Mouse (Mus musculus): ENCODE measurements around the gene Slc25a23.
A peak's percentile ranks its signal among the peaks of the same experiment; 100 is the strongest.

The Slc25a23 gene

GRCm38 (mm10) chr17:57012245-57012795 is 47.3 kb downstream of the Slc25a23 start:
- DNase-seq (ENCODE audit: low spot score) = no peak

GRCm38 (mm10) chr17:57011236-57012141 is 48.2 kb downstream of the Slc25a23 start, which contains the start of the genes Gtf2f1 and Gm17949:
Gtf2f1 (minus strand) TSS chr17:57011288.
Gm17949 (plus strand) TSS chr17:57011469.
- DNase-seq (ENCODE audit: low spot score) = peak; percentile 82

DNA sequence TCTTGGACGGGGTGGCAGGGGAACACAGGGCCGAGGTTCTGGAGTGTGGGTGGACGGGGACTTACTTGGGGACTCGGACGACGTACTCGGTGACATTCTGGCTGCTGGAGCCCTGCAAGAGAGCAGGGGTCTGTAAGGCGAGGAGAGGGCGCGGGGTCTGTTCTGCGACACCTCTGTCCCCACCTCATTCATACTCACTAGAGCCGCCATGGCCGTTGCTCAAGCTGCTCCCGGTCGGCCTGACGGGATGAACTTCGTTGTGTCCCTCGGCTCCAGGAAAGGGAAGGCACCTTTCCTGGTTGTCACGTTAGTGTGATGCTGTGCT is 48.8 kb downstream of the Slc25a23 start:
- DNase-seq (ENCODE audit: low spot score) = no peak

DNA sequence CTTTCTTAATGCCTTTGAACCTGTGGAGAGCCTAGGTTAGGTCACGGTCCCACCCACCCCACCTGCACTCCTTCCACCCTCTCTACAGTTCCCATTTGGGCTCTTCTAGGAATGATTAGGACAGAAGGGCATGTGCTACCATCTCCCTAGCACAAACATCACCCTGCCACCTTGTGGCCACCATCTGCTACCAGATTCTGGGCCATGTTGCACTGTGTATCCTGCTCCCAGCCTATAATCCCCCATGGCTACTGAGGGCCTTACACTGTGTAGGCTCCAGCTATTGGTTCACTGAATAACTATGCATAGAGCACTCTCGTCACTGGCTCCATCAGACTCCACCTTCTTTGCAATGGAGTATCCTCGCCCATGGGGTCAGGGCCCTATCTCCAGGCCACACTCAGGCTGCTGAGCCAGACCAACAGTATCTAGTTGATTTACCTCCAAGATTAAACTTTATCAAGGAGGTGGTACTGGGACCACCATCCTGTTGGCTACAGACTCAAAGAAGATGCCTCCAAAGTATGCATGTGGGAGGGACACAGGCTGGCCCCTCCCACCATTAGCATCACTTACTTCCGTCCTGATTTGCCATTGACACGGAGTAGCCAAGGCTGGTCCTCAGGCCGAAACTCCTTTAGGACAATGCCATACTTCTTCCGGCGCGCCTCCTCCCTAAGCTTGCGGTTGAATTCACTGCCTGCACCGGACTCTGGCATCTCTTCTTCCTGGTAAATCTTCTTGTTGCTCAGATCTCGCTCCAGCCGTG is 52.3 kb downstream of the Slc25a23 start:
- DNase-seq (ENCODE audit: low spot score) = no peak

DNA sequence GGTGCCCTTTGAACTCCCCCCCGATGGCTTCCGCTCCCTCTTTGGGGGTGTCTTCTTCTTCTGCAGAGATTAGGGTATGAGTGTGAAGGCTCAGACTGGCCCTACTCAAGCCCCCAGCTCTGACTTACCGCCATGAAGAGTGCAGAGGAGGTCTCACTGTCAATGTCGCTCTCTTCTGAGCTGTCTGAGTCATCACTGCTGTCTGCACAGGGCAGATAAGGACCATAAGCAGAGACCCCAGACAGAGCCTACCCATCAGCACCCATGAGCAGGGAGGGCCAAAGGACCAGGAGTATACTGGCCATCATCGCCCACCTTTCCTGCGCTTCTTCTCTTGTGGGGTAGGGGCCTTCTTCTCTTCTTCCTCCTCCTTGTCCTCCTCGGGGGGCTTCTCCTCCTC is 55.7 kb downstream of the Slc25a23 start:
- no peak for DNase-seq (ENCODE audit: low spot score)

DNA sequence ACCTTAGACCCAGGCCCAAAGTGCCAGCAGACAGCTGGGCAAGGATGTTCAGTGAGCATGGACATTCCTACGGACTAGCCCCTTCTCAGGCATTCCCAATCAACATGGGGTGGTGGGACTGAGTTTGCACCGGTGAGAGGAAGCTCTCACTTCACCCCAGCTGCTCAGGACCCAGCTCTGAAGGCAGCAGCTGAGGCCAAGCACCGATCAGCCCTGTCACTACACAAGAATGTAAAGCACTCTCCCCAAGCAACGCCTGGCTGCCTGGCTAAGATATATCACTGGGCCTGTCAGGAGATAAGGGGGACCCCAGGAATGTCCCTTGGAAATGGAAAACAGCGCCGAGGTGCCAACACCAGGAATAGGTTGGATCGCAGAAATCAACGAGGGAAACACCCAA is 58.4 kb downstream of the Slc25a23 start:
- no peak for DNase-seq (ENCODE audit: low spot score)

DNA sequence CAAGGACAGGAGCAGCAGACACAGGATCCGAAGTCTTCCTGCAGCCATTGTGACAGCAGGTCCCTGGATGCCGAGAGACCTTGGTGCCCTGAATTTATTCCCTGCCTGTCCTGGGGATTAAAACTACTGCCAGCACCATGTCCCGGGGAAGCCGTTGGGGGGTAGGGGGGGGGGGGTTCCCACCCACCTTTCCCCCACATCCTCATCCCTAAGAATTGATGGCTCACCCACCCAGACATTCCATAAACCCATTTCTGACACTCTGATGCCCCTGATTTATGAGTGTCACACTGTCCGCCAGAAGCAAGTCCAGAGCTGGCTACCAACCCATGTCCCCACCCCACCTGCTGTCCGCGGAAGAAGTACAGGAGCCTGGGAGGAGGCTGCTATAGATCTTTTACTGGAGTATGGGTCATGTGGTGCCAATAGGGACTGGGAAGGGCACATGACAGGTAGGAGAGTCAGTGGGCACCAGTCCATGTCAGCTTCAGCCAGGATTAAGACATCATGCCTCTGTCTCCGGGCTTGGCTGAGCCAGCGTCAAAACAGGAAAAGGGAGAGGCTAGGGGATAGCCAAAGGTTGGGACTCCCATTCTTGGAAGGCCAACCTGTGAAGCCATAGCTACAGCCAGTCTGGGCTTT is 59.6 kb downstream of the Slc25a23 start, which contains the start of gene Pspn:
Gene Pspn (minus strand): TSS at position 51 of the 642 bp plus-strand sequence.
- DNase-seq (ENCODE audit: low spot score) = no peak

DNA sequence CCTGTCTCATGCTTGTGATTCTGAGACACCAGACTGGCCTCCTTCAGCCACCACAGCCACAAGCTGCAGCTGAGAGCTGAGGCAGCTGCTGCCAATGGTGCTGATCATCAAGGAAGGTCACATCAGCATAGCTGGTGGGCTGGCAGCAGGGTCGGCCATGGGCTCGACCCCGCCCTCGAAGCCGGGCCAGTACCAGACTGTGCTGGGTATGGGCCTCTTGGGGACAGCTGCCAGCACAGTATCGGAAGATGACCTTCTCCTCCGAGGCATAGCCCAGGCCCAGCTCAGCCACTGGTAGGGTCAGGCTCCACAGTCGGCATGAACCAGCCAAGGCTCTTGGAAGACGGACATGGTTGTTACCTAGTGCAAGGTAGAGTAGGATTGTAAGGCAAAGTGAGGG is 60.2 kb downstream of the Slc25a23 start:
- no peak for DNase-seq (ENCODE audit: low spot score)

GRCm38 (mm10) chr17:56997029-56997667 is 62.5 kb downstream of the Slc25a23 start, which contains the start of gene Alkbh7:
Alkbh7 (plus strand) TSS chr17:56997339.
- peak; percentile 85 for DNase-seq (ENCODE audit: low spot score)

DNA sequence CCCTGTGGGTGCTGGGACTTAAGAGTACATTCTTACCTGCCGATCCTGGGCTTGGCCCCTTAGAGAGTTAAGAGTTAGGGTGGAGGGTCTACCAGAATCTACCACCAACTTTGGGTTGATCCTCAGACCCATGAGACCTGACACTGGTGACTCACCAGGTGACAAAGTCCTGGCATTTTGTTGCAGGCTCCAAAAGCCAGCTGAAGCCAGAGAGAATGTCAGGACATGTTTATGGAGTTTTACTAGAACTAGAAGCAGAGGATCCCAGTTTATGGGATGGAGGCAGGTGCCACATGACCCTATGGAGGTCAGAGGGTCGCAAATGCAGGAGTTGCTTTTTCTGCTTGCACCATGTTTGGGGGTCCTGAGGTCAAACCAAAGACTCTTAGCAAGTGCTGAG is 63.2 kb downstream of the Slc25a23 start:
- DNase-seq (ENCODE audit: low spot score) = no peak

GRCm38 (mm10) chr17:56995046-56995445 is 64.6 kb downstream of the Slc25a23 start:
- no peak for DNase-seq (ENCODE audit: low spot score)

All from urinary bladder, postnatal 25 days (tissue).